Mouse (Mus musculus): ENCODE data around the gene Cib3.

Cib3 gene

DNA sequence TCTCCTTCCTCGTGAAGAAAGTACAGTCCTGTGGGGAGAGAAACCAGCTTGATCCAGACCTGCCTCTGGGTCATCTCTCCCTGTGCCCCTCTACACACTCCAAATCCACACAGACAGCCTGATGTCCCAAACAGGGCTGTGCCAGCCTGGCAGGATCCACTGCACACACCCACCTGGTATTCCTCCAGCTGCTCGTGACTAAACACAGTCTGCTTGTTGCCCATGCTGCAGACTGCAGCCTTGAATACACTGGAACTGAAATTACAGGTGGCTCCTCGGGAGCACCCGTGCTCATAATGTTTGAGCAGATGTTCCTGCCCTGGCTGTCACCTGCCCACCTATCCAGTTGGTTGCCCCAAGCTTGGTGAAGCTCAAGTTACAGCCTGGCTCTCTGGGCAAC, at the start of gene Cib3:
Gene Cib3, minus strand, starts transcription at position 87 of the 400 bp plus-strand sequence.
- no peak for DNase-seq (ENCODE audit: low spot score)

DNA sequence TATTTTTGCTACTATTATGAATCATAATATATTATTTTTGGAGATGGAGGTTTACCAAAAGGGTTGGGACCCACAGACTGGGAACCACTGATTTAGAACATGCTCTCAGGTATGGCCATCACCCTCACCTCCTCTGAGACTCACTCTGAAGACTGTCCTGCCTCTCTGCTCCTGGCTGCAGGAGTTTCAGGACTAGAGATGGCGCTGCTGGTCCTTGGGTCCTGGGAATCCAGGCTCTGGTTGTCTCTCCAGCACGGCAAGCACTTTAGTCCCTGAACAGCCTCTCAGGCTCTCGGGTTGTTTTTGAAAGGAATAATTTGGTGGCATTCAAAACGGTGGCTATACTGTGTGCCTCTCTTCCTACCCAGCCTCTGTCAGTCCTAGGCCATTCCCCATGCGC, 49.2 kb upstream of the Cib3 start:
- DNase-seq (ENCODE audit: low spot score) = no peak

DNA sequence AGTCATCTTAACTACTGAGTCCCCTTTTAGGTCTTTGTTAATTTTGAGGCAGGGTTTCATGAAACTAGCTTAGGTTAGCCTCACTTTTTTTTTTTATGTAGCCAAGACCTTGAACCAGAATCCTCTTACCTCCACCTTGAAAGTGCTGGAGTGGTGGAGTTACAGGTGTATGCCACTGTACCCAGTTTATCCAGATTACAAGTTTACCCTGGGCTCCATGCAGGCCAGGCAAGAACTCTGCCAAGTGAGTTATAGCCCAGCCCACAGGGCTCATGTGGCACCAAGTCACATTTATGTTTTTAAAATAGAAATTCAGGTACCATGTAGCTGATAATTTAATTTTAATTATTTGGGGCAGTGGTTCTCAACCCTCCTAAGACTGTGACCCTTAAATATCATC, 48.8 kb upstream of the Cib3 start:
- DNase-seq (ENCODE audit: low spot score) = no peak

DNA sequence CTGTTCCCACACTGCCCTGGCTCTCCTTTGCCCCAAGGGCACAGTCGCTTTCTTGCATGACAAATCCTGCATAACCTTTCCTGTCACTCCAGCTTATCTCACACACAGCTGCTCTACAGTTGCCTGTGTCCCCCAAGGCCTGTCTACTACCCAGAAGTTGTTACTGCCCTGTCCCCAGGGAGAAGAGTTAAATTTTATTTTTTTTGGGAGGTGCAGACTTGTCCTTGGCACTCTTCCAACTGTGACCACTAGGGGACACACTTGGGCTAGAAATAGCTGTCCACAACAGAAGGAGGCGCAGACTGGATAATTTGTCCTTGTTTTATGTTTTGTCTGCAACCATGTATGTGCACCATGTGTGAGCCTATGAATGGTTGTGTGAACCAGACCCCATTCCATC, 48.4 kb upstream of the Cib3 start:
- DNase-seq (ENCODE audit: low spot score) = peak; percentile 48

DNA sequence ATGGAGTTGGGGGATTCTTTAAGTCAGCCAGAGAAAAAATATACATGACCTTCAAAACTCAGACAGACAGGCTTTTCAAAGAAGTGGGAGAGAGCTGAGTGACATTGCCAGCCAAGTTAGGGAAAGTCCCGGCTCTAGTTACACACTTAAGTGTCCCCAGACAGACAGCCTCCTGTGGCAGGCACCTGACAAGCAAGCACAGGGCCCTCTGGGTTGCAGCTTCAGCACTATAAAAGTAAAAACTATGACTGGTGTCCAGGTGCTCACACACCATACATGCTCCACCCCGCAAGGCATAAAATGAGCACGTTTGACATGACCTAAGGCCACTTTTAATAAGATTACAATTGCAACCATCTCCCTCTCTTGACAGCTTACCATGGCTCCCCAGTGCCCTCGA, 47.9 kb upstream of the Cib3 start:
- no peak for DNase-seq (ENCODE audit: low spot score)

DNA sequence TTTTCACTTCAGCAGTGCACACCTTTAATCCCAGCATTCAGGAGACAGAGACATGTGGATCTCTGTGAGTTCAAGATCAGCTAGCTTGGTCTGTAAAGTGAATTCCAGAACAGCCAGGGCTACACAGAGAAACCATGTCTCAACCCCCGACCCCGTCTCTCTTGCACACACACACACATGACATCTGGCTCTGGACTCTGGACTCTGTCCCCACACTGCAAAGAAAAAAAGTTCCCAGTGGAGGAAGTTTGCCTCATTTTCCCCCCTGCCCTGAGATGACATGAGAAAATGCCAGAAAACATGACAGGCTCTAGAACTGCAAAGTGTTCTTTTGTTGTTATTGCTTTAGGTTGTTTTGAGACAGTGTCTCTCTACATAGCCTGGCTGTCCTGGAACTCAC, 47.2 kb upstream of the Cib3 start:
- no peak for DNase-seq (ENCODE audit: low spot score)

DNA sequence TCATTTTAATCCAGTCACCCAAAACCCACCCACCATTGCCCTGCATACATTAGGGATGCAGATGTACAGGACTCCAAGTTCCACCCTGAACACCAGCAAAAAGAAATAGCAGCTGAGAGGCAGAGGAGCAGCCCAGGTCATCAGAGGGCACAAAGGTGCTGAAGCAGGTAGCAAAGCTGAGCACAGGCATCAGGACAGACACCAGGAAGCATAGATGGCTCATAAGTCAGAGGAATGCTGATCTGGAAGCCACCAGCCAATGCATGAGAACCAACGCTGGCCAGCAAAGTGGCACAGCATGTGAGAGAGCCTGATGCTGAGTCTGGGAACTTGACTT, 45.2 kb upstream of the Cib3 start:
- no peak for DNase-seq (ENCODE audit: low spot score)

DNA sequence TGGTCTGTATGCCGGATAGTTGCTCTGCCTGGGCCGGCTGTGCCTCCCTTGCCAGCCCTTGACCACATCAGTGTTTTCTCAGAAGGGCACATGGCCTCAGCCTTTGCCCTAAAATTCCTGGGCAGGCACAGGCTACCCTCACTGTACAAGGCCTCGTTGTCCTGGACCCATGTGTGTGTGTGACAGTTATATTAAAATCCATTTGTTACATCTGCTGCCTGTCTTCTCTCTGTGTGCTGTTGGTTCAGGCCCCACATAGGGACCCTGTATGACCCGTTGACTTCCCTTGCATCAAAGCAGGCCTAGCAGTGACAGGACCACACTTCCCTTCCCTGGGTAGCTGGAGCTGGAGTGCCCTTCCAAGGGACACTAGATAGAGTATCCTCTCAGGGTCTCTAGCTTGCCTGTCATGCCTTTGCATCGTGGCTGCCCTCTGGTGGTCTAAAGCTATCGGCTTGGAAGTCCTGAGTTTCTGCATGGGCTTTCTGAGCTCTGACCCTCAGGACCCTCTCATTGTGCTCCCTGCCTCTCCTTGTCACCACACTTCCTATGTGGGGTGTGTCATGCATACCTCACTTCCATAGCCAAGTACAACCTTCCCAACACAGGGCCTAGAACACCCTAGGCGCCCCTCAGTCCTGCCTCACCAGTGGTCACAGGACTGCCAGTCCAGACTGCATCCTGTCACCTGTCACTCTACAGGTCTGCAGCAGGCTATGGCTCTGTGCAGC, 44.7 kb upstream of the Cib3 start:
- DNase-seq (ENCODE audit: low spot score) = no peak

DNA sequence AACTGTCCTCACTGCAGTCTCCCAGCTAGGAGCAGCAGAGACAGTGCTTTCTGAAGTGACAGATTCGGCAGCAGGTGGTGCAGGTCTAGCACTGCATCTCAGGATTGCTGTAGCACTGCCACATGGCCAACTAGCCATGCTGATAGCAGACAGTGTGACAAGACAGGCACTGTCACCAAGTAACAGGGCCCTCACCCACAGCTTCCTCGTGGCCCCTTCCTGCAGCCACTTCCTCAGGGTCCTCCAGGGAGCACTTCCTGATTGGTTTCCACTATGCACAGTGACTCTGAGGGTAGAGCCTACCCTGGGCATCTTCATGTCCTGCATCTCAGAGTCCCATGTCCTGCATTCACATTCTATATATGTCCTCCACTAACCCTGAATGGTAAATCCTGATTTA, 32.0 kb upstream of the Cib3 start:
- DNase-seq (ENCODE audit: low spot score) = no peak

DNA sequence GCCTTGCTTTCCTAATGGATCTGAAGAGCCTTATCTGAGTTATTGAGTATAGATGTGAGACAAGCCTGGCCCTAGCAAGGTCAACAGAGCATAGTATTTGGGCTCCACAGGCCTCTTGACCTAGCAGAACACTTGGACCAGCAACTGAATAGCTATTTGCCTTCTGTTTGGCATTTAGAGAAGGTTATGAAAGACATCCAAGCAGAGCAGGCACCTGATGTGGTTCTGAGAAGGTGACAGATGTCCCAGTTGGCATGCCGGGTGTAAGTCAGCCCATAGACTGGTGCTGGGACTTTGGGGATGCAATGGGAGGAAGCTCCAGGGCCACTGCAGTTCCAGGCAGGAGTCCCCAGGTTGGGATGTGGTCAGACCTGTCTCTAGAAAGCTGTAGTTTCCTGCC, 29.6 kb upstream of the Cib3 start:
- no peak for DNase-seq (ENCODE audit: low spot score)

DNA sequence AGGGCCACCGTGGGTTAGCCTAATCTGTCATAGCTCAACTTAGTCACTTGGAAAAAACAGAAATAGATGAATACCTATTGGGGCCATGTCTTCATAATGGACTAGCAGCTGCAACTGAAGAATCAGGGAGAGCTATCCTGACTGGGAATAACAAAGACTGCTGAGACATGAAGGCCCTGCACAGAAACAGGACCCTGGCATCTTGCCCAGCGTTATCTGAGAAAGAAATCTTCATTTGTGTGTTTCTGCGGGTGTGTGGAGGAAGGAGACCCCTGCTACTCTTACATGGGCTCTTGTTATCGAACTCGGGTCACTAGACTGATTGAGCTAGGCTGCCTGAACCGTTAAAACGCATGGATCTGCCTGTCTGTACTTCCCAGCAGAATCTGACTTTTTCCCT, 28.3 kb upstream of the Cib3 start:
- no peak for DNase-seq (ENCODE audit: low spot score)

DNA sequence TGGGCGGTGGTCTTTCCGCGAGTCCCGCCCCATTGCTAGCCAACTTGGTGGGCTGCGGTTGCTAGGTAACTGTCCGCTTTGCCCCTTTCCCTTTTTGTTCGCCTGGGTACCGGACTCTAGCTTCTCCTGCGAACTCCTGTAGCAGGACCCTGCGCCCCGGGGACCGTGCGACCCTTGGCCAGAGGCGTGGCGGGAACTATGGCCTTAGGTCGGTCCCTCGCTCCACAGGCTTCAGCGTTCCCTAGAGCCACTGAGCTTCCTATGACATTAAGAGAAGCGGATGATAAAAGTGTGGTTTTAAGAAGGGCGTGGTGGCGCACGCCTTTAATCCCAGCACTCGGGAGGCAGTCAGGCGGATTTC, 27.7 kb upstream of the Cib3 start:
- DNase-seq (ENCODE audit: low spot score) = no peak

DNA sequence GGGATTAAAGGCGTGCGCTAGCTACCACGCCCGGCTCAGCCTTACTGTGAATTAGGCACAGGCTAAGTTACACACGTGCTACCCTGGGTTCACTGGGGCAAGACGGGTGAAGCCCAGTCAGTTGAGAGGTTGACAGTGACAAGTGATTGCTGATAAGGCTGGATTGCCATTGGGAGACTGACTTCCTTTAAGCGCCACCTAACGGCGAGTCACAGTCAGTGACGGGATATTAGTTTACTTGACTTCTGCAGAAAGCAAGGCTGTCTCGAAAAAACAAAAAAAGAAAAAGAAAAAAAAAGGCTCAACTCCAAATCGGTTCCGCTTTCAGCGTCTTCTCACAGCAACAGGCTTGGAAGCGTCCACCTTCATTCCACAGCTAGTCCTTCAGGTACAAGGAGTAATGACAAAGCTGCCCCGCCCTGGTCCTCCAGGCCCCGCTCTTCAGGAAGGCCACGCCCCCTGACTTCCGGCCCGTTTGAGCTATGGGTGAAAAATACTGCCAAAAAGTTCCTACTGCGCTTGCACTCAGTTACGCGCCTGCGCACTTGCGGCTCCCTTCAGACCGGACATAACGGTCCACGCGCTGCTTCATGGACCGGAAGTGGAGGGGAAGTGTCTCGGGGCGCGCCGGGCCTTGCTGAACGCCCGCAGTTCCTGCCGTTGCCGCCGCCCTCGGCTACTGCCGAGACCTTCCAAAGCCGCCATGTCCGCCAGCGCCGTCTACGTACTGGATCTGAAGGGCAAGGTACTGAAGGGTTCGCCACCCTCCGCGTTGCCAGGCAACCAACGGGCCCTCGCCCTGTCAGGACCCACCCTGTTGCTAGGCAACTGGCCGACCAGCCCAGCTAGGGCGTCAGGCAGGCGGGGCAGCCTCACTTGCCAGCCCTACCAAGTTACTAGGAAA, 27.1 kb upstream of the Cib3 start, which contains the start of gene Ap1m1:
Gene Ap1m1, plus strand, starts transcription at position 520 of the 904 bp plus-strand sequence.
- peak; percentile 99 for DNase-seq (ENCODE audit: low spot score)

DNA sequence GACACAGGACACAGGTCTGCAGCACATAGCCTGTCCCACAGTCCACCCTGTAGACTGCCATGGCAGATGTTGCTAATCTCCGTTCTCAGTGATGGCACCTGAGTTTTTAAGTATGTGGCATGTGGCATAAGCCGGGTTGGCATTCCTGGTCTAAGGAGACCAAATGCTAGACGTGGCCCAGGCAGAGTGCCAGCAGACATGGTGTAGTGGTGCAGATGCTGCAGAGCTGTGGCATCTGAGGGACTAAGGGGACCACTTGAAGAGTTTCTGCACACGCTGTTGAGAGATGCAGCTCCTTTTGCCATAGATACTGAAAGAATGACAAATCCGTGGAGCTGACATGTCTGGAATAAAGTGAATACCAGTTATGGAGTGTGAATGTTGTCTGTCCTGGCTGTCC, 10.0 kb upstream of the Cib3 start:
- no peak for DNase-seq (ENCODE audit: low spot score)

DNA sequence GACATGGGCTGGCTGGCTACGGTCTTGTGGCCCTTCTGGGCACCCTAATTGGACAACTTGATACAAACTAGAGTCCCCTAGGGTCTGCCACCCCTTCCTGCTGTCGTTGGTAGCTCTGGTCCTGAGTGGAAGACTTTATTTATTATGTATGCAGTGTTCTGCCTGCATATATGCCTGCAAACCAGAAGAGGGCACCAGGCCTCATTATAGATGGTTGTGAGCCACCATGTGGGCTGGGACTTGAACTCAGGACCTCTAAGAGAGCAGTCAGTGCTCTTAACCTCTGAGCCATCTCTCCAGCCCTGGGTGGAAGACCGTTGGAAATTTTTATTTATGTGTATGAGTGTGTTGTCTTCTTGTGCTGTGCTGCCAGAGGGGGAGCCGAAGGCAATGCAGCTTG, 8.1 kb upstream of the Cib3 start:
- DNase-seq (ENCODE audit: low spot score) = no peak

DNA sequence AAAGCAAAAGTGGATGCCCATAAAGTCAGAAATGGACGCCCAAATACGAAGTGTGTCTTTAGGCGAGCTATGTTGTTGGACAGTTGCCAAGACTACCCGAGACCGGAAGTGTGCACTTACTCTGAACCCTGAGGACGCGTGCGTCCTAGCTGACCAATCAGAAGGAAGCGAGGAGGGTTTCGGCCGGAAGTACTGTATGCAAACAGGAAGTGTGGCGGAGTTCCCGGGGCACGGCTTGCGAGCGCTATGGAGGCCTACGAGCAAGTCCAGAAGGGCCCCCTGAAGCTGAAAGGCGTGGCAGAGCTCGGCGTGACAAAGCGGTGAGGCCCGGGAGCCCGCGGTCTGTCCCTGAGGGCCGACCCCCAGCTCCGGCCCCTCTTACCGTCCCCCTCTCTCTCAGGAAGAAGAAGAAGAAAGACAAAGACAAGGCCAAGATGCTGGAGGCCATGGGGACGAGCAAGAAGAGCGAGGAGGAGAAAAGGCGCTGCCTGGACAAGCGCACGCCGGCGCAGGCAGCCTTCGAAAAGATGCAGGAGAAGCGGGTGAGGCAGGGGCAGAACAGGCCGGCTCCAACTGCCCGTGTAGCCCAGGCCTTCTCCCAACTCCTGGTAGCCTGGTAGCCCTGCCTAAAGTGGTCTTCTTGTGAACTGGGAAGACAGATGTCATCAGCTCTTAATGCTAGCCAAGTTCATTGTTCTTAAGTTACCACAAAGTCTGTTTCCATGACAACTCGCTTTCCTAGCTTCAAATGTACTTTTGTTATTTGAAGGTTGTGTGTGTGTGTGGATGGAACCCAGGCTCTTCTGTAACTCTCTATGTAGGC, 7.1 kb upstream of the Cib3 start, which contains the start of gene Fam32a:
Gene Fam32a, plus strand, starts transcription at position 190 of the 823 bp plus-strand sequence.
- peak; percentile 94 for DNase-seq (ENCODE audit: low spot score)

DNA sequence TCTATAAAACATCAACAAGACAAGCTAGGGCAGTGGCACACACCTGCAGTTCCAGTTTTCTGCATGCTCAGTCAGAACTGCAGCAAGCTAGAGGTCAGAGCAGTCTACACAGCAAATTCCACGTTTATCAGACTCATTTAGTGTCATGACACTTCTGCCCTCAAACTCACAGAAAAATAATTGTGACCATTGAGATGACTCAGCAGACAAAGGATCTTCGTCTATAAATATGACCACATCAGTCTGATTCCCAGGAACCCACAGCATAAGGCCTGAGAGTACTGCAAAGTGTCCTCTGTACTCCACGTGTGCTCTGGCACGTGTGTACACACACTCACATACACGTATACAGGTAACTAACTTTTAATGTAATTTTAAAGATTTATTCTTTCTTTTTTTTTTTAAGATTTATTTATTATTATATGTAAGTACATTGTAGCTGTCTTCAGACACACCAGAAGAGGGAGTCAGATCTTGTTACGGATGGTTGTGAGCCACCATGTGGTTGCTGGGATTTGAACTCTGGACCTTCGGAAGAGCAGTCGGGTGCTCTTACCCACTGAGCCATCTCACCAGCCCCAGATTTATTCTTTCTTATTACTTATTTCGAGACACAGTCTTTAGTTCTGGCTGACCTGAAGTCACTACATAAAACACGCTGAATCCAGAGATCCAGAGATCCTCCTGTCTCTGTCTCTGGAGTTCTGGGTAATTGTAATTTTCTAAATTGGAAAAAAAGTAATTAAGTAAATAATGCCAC, 6.3 kb upstream of the Cib3 start:
- no peak for DNase-seq (ENCODE audit: low spot score)

DNA sequence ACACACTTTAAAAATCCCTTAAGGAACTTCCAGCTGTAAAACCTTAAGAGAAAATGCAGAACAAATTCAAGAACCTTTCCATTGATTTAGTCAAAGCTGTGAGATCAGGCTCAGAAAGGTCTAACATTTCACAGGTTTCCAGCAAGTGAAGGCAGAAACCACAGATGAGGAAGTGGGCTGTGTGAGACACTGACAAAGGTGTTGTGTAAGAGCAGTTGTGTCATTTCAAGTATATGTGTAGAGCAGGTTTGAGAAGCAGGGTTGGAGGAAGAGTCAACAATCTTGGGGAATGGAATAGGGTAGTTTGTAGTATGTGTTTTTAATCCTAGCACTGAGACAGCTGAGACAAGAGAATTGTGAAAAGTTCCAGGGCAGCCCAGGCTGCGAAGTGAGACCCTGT, 3.2 kb upstream of the Cib3 start:
- DNase-seq (ENCODE audit: low spot score) = no peak

DNA sequence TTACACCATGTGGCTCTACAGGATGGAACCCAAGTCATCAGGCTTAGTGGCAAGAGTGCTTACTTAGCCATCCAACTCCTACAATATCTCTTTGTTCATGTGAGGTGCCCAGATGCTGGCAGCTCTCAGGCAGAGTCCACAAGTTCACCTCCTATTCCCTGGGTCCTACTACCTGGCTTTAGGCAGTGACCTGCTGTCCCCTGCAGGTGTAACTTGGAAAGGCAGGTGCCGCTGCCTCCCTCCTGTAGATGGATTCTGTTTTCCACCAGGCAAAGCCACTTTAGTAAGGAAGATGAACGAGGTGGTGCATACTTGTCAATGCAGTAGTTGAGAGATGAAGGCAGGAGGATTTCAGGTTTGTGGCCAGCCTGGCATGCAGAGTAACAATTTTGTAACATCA, 2.4 kb upstream of the Cib3 start:
- no peak for DNase-seq (ENCODE audit: low spot score)

DNA sequence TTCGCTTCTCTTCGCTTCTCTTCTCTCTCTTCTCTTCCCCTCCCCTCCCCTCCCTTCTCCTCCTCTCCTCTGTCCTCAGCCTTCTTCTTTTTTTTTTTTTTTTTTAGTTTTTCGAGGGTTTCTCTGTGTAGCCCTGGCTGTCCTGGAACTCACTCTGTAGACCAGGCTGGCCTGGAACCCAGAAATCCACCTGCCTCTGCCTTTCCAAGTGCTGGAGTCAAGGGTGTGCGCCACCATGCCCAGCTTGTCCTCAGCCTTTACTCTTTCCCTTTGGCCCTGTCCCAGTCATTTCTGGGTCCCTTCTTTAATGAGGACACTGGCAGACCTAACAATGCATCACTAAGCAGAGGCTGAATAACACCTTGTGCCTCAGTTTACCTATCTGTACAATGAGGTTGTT, 899 bp upstream of the Cib3 start, which contains the start of gene Gm11034:
Gene Gm11034, minus strand, starts transcription at position 101 of the 400 bp plus-strand sequence.
- no peak for DNase-seq (ENCODE audit: low spot score)

DNA sequence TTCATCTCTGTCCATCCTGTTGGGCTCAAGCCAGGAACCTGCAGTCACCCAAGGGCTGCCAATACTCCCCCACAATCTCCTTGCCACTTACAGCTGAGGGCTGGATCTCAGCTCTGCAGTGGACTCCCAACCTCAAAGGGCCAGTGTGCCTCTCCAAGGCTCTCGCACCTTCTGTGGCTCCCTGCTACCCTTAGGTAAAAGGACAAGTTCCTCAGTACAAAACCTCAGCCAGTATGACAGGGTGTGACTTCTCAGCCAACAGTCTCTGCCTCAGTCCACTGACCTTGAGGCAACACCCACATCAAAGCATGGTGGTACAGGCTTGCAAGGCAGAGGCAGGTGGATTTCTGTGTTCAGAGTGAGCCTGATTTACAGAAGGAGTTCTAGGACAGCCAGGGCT, 791 bp downstream of the Cib3 start:
- no peak for DNase-seq (ENCODE audit: low spot score)

DNA sequence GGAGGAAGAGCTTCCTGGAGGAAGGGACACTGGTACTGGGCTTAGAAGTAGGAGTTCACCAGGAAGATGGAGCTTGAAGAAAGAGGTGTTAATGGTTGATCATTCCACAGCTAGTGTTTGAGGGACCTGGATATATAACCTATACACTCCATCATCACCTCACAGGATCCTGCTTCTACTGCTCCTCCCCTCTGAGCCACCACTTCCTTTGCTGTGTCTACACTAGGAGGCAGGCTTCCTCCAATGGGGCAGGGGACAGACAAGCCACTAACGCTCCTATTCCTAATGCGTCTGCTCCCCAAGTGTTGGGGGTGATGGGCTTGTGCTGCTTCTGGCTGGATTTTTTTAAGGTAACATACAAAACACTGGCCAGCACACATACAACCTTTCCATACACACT, 1.9 kb downstream of the Cib3 start:
- DNase-seq (ENCODE audit: low spot score) = no peak

Measured in yolk sac, embryonic 10.5 days (tissue).